Mouse (Mus musculus) fat pad, adult 2 months (tissue): Measurements from ENCODE around the gene Eif2b5.
"Not testable (repeated sequence)": the region's sequence is repeated elsewhere in the genome, so short reads cannot be mapped to it uniquely, and the experiment has no call there.

ENCODE experiments used
- DNase-seq: peaks from one replicate; pipeline ENCODE4 v3.0.0-alpha.2; 2011; ENCODE audit warnings: low read depth, low spot score; ENCODE audit errors: extremely low read depth

Eif2b5 gene

DNA sequence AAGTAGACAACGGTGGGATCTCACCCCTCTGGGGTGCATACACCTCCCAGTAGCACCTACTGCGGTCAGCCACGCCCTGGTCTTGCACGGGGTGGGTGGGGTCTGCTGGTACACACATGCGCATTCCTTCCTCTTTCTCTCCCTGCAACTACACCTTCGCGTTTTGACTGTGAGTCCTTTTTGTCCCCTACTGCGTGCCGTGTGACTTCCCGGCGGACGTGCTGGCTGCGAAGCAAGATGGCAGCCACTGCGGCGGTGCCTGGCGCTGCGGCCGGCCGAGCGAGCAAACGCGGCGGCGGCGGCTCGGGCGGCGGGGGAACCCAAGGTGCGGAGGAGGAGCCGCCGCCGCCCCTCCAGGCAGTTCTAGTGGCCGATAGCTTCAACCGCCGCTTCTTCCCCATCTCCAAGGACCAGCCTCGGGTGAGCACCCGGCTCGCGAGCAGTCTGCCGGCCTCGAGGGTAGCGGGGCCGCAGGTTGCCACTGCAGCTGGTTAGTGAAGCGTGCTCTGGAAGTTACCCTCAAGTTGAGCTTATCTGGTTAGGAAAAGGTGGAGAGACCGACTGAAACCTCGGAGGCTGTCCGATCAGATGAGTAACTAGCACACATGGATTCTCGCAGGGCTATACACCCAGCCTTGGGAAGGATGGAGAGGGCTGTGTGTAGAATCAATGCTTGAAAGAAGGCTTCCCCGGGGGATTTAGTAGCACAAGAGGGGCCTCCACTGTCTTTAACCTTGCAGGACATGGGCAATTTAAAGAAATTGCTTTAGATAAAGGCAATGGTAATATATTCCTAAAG is at the start of gene Eif2b5:
Gene Eif2b5 (plus strand): TSS at position 141 of the 799 bp plus-strand sequence.
- peak; percentile 73 for DNase-seq

GRCm38 (mm10) chr16:20451774-20452173 is 46.8 kb upstream of the Eif2b5 start:
- no peak for DNase-seq

- no peak for DNase-seq
Measured at GRCm38 (mm10) chr16:20454155-20454654, 44.4 kb upstream of the Eif2b5 start.

DNA sequence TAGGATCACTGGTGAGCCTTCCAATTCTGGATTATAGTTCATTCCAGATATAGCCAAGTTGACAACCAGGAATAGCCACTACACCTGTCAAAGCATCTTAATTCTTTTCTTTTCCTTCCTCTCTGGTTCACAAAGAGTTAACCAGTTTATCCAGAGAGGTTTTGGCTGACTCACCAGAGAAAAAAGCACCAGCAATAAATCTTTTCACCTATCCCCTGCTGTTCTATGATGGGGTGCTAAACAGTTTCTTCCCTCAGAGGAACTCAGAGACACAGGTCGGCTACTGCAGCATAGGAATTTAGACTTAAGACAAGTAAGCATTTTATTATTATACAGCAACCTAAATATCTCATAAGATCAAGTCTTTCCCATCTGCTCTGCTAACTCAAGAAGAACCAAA is 42.5 kb upstream of the Eif2b5 start:
- DNase-seq = no peak

GRCm38 (mm10) chr16:20458736-20459135 is 39.9 kb upstream of the Eif2b5 start:
- DNase-seq = not testable (repeated sequence)

- no peak for DNase-seq
Measured at GRCm38 (mm10) chr16:20464725-20465124, 33.9 kb upstream of the Eif2b5 start.

- no peak for DNase-seq
Measured at GRCm38 (mm10) chr16:20470981-20471380, 27.6 kb upstream of the Eif2b5 start.

DNA sequence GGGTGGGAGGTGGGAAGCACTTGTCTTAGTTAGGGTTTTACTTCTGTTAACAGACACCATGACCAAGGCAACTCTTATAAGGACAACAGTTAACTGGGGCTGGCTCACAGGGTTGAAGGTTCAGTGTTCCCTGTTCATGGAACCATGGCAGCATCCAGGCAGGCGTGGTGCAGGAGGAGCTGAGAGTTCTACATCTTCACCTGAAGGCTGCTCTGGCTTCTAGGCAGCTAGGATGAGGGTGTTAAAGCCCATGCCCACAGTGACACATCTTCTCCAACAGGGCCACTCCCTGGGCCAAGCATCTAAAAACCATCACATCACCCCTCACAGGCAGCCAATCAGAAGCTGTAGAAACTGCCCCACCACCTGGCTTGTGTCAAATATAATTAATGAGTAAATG is 26.9 kb upstream of the Eif2b5 start:
- DNase-seq = no peak

DNA sequence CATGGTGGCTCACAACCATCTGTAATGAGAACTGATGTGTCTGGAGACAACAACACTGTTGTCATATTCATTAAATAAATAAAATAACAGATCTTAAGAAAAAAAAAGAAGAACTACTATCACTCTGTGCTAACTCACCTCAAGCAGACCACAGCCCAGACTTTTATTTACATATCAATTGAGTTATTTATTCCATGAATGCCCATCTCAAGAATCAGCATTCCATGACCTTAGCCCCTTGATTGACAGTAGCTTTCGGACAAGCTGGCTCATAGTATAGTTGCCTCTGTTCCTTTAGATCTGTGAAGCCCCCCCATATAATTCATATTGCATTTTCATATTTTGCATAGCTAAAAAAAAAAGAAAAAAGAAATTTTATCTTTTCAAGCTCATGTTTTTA is 24.9 kb upstream of the Eif2b5 start:
- no peak for DNase-seq

DNA sequence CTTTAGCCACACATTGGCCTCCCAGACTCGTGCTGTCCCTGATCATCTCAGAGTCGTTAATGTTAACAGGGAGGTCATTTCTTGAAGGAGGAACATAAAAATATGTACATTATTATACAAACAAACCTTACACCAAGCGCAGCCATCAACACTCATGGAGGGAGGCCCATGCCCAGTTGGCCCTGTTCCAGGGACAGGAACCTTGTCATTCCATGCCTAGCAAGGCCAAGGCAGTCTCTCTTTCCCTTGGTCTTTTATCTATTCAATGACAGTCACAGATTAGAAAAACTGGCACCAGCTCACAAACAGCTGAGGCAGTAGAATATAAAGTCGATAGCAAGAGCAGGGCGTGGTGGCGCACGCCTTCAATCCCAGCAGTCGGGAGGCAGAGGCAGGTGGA is 24.4 kb upstream of the Eif2b5 start:
- no peak for DNase-seq

- no peak for DNase-seq
Measured at GRCm38 (mm10) chr16:20474786-20475185, 23.8 kb upstream of the Eif2b5 start.

- DNase-seq = no peak
Measured at GRCm38 (mm10) chr16:20475335-20475734, 23.3 kb upstream of the Eif2b5 start.

- DNase-seq = no peak
Measured at GRCm38 (mm10) chr16:20476857-20477256, 21.8 kb upstream of the Eif2b5 start.

DNA sequence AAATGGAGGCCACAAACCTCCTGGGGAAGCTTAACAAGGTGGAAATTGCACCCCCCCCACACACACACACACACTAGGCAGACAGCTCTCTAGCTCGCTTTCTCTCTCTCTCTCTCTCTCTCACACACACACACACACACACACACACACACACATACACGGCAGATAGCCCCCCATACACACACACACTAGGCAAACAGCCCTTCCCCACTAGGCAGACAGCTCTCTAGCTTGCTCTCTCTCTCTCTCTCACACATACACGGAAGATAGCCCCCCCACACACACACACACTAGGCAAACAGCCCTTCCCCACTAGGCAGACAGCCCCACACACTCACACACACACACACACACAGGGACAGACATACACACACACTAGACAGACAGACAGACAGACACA is 21.3 kb upstream of the Eif2b5 start:
- no peak for DNase-seq

DNA sequence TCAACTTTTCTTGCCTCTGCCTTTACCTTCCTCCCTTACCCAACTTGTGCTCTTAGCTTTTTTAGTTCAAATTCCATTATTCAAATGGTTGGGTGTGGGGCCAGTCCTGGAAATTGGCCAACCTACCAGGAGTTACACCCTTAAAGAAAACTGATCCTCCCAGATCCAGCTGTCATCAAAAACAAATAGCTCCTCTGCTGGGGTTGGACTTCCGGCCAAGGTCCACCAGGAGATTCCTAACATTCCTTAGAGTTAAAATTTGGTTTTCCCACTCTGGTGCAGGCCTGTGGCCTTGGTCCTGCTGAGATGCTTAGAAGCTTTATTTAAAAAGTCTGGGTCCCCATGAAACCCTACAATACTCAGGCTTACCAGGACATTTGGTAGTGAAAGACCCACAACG is 20.1 kb upstream of the Eif2b5 start:
- no peak for DNase-seq

- DNase-seq = not testable (repeated sequence)
Measured at GRCm38 (mm10) chr16:20479026-20479760, 19.4 kb upstream of the Eif2b5 start.

DNA sequence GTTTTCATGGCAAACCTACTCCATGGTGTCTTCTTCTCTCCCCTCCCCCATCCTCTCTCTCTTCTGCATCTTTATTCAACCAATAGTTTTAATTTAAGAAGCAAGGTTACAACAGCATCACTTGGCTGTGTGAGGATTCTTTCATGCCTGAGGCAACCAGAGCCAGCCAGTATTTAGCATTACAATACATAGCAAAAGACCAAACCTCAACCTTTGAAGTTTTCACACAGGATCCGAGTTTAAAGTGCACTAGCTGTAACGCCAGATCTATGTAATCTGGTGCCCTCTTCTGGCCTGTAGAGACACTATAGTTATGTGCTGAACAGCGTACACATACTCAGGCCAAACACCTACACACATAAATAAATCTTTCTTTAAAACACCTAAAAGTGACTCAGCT is 18.5 kb upstream of the Eif2b5 start:
- no peak for DNase-seq

DNA sequence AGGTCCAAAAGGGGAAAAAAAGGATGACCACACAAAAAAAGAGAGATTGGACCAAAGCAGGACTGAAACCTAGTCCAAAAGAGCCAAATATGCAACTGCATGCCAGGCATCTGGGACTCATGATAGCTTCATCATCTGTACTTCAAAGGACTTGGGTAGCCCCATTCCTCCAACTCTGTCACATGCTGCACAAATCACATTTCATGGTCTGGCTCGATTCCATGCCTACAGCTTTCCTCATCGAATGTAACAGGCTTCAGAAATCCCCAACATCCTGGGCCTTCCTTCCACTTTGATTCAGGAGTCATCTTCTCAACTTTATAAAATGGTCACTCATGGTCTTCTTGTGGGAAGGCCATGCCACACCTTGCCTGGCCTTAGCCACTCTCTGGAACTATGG is 16.9 kb upstream of the Eif2b5 start:
- DNase-seq = no peak

DNA sequence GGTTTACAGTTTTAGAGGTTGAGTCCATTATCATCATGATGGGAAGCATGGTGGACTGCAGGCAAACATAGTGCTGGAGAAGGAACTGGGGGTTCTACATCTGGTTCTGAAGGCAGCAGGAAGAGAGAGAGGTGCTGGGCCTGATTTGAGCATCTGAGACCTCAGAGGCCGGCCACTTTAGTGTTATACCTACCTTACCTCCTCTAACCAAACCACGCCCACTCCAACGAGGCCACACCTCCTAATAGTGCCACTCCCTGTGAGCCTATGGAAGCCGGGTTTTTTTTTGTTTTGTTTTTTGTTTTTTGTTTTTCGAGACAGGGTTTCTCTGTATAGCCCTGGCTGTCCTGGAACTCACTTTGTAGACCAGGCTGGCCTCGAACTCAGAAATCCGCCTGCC is 14.9 kb upstream of the Eif2b5 start:
- DNase-seq = not testable (repeated sequence)

DNA sequence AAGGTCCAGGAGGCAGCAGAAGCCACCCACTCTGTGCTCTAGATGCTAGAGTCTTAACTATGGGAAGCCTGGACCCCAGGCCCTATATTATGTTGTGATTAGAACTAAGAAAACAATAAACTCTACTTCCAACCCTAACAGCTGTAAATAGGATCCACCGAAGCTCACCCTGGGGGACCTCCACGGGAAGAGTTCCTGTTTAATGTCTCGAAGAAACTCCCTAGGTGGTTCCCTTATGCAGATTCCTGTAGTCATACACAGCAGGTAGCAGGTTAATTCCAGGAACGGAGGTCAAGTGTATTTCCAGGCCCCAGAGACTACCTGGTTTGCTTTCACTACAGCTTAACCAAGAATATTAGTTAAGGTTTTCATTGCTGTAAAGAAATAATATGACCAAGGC is 13.6 kb upstream of the Eif2b5 start:
- DNase-seq = no peak

DNA sequence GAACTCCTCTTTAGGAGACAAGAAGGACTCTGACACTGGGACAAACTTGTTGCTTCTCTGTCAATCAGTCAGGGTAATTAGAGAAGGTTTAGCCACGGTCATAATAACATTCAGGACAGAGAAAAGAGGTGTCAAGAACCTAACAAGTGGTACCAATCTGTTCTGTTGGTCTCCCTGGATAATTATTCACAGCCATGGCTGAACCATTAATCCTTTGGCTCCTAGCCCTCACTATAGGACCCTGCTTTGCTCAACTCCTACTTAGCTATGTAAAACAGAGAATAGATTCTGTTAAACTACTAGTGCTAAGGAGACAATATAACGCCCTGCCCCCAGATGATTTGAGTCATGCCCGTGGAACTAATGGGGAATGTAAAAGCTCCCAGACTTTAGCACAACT is 12.6 kb upstream of the Eif2b5 start:
- DNase-seq = no peak

- no peak for DNase-seq
Measured at GRCm38 (mm10) chr16:20488151-20488550, 10.5 kb upstream of the Eif2b5 start.
